Mouse (Mus musculus): ENCODE results near the gene Card14. TPM values are rescaled to one million over a fixed set of nuclear protein-coding genes. Genes with fewer than 3 reads are reported as not detected.
"Not testable (repeated sequence)": the region's sequence is repeated elsewhere in the genome, so short reads cannot be mapped to it uniquely, and the experiment has no call there.

Gene Card14
- 1.8 and 2.0 TPM in 2 replicates for polyA plus RNA-seq (2015; fragmentation: Nextera tagmentation; extraction: Ambion mirVana)

DNA sequence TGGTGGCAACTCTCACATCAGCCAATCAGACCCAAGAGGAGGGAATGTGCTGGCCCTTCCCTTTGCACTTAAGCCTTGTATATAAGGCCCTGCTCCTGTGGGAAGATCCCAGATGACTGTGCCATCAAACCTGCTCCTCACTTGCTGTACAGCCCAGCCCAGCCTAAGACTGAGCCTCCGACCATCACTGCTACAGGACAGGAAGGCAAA lies at the start of gene Card14:
TSS of gene Card14 (plus strand) at position 111 of the 210 bp plus-strand sequence.
- Histone ChIP-seq H3K27ac (no peak within 1 kb of the TSS), H3K9me3 (no peaks in the 10 kb centered on the region), H3K36me3 (no peaks in the 10 kb centered on the region), H3K4me1 (no peaks in the 10 kb centered on the region), H3K4me3 (replicated peaks) (no peak within 1 kb of the TSS), H3K4me2 (no peak within 1 kb of the TSS), H3K9ac (no peak within 1 kb of the TSS), H3K27me3 (replicated peaks) (no peaks in the 10 kb centered on the region)
- no peak for ATAC-seq (ENCODE audit: insufficient read depth, low FRiP score, low read depth)
- 48% methylated on average over 1 of the region's 1 CpGs for WGBS

DNA sequence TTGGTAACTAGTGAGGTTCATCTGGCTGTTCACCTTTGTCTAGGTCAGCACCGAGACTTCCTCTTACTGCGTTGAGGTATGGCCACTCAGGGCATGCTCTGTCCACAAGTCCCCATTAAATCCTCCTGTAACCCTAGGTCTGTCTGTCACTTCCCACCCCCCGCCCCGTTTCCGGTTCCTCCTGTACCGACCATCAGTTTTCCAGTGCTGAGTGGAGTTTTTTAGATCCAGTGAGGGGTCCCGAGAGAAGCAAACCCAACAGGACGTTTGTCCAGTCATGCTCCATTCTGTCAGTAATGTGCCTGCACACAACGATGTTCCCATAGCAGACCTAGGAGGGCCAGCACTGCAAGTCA lies 49.4 kb upstream of the Card14 start:
- Histone ChIP-seq H3K9ac (no peak overlapping the region), H3K27ac (peak overlapping the region; percentile 40; the same call in 1 of the 2 replicates), H3K4me2 (peak overlapping the region; percentile 48), H3K9me3 (no peaks in the 10 kb centered on the region), H3K4me3 (replicated peaks) (peak overlapping the region; percentile 18; the same call in 1 of the 2 replicates), H3K27me3 (replicated peaks) (no peaks in the 10 kb centered on the region), H3K4me1 (peaks cover 14% of the 10 kb centered on the region; the same call in 1 of the 2 replicates), H3K36me3 (no peaks in the 10 kb centered on the region)
- 57% methylated on average over 9 of the region's 9 CpGs for whole genome bisulfite sequencing
- ATAC-seq (ENCODE audit: insufficient read depth, low FRiP score, low read depth), result no peak

GRCm38 (mm10) chr11:119258572-119259322 lies 48.8 kb upstream of the Card14 start:
- H3K4me3 ChIP-seq (replicated peaks), result peak overlapping the region; percentile 18
- peak overlapping the region; percentile 40; the same call in 1 of the 2 replicates for H3K27ac ChIP-seq
- H3K9ac ChIP-seq, result no peak overlapping the region
- peak; percentile 57; the same call in 1 of the 2 replicates for ATAC-seq (ENCODE audit: insufficient read depth, low FRiP score, low read depth)
- no peaks in the 10 kb centered on the region for H3K9me3 ChIP-seq
- H3K36me3 ChIP-seq, result no peaks in the 10 kb centered on the region
- H3K4me1 ChIP-seq, result peaks cover 11% of the 10 kb centered on the region; the same call in 1 of the 2 replicates
- H3K27me3 ChIP-seq (replicated peaks), result no peaks in the 10 kb centered on the region
- WGBS, result 61% methylated on average over 23 of the region's 23 CpGs
- peak overlapping the region; percentile 48 for H3K4me2 ChIP-seq

DNA sequence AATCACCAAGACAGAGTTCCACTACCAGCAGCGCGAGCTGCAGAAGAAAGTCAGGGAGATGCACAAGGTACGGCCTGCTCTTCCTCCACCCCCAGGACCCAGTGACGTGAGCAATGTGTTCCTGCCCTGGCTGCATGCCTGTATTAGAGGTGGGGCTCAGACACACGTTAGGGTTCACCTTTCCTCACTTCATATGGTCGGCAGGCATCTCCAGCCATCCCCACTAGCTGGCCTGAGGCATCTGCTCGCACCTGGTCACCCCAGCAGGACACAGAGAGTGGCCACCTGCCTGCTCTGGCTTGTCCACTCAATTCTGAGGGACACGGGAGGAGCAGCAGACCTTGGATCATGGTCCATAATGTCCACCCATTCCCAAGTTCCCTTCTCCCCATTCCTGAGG lies 47.6 kb upstream of the Card14 start:
- Histone ChIP-seq H3K9me3 (no peaks in the 10 kb centered on the region), H3K4me2 (no peak overlapping the region), H3K4me3 (replicated peaks) (no peak overlapping the region), H3K36me3 (no peaks in the 10 kb centered on the region), H3K4me1 (peaks cover 11% of the 10 kb centered on the region; the same call in 1 of the 2 replicates), H3K27ac (no peak overlapping the region), H3K9ac (no peak overlapping the region), H3K27me3 (replicated peaks) (no peaks in the 10 kb centered on the region)
- ATAC-seq (ENCODE audit: insufficient read depth, low FRiP score, low read depth), result no peak
- WGBS, result 88% methylated on average over 8 of the region's 8 CpGs

DNA sequence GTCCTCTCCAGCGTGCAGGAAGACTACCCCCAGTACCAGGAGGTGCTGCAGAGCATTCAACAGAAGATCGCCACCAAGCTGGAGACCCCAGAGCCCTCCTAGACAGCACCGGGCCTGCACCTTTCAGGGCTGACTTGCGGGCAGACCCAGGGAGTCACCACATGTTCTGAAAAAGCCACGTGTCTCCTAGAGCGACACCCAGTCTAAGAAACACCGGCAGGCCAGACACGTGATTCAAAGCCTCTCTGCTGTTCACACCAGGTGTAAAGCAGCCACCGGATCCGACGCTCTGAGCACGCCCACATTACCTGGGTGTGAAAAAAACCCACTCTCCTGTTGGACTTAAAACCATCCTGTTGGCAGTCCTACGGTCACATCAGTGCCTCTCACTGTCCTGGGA lies 43.2 kb upstream of the Card14 start:
- no peak for ATAC-seq (ENCODE audit: insufficient read depth, low FRiP score, low read depth)
- Histone ChIP-seq H3K4me3 (replicated peaks) (no peak overlapping the region), H3K9me3 (no peaks in the 10 kb centered on the region), H3K9ac (no peak overlapping the region), H3K4me2 (no peak overlapping the region), H3K27ac (no peak overlapping the region), H3K4me1 (peaks cover 11% of the 10 kb centered on the region), H3K27me3 (replicated peaks) (no peaks in the 10 kb centered on the region), H3K36me3 (no peaks in the 10 kb centered on the region)
- WGBS, result 85% methylated on average over 13 of the region's 13 CpGs

DNA sequence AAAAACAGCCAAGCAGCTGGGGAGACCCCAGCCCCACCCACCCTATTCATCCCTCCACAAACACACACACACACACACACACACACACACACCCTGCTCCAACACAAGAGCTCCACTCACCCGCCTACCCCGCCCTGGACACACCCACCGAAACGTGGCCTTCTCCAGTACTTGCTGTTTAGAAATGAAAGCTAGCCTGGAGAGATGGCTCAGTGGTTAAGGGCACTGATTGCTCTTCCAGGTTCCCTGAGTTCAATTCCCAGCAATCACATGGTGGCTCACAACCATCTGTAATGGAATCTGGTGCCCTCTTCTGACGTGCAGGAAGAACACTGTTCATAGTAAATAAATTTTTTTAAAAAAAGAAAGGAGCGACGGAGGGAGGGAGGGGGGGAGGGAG lies 41.8 kb upstream of the Card14 start:
- Histone ChIP-seq H3K27me3 (replicated peaks) (no peaks in the 10 kb centered on the region), H3K9ac (no peak overlapping the region), H3K36me3 (no peaks in the 10 kb centered on the region), H3K4me3 (replicated peaks) (no peak overlapping the region), H3K9me3 (no peaks in the 10 kb centered on the region), H3K4me2 (no peak overlapping the region), H3K4me1 (peaks cover 16% of the 10 kb centered on the region), H3K27ac (no peak overlapping the region)
- 73% methylated on average over 7 of the region's 7 CpGs for WGBS
- ATAC-seq (ENCODE audit: insufficient read depth, low FRiP score, low read depth), result no peak

- H3K4me1 ChIP-seq, result peaks cover 17% of the 10 kb centered on the region
- H3K9ac ChIP-seq, result no peak overlapping the region
- no peaks in the 10 kb centered on the region for H3K36me3 ChIP-seq
- WGBS, result 51% methylated on average over 6 of the region's 6 CpGs
- H3K9me3 ChIP-seq, result no peaks in the 10 kb centered on the region
- H3K4me2 ChIP-seq, result peak overlapping the region; percentile 91
- no peak overlapping the region for H3K27ac ChIP-seq
- no peak overlapping the region for H3K4me3 ChIP-seq (replicated peaks)
- no peaks in the 10 kb centered on the region for H3K27me3 ChIP-seq (replicated peaks)
- ATAC-seq (ENCODE audit: insufficient read depth, low FRiP score, low read depth), result no peak
Measured at GRCm38 (mm10) chr11:119267241-119267674, 40.3 kb upstream of the Card14 start.

- Histone ChIP-seq H3K9ac (peak within 1 kb of the TSS; percentile 56; the same call in 1 of the 2 replicates), H3K9me3 (no peaks in the 10 kb centered on the region), H3K4me2 (peak within 1 kb of the TSS; percentile 91), H3K27me3 (replicated peaks) (no peaks in the 10 kb centered on the region), H3K27ac (0 out of 2 replicates have a peak within 1 kb of the TSS, but pooled peaks have one; percentile 4), H3K4me3 (replicated peaks) (peak within 1 kb of the TSS; percentile 59), H3K36me3 (peaks cover 3% of the 10 kb centered on the region), H3K4me1 (peaks cover 17% of the 10 kb centered on the region)
- ATAC-seq (ENCODE audit: insufficient read depth, low FRiP score, low read depth), result peak; percentile 80
- 3% methylated on average over 52 of the region's 52 CpGs for WGBS
Measured at GRCm38 (mm10) chr11:119267768-119268556, 39.6 kb upstream of the Card14 start, which contains the start of gene Gaa. Gene Gaa, plus strand, starts transcription at chr11:119267887.

GRCm38 (mm10) chr11:119268557-119269195 lies 38.9 kb upstream of the Card14 start:
- Histone ChIP-seq H3K9ac (no peak overlapping the region; the same call in 1 of the 2 replicates), H3K27ac (no peak overlapping the region), H3K36me3 (peaks cover 5% of the 10 kb centered on the region), H3K4me3 (replicated peaks) (peak overlapping the region; percentile 59), H3K9me3 (no peaks in the 10 kb centered on the region), H3K4me2 (peak overlapping the region; percentile 91), H3K4me1 (peaks cover 17% of the 10 kb centered on the region), H3K27me3 (replicated peaks) (no peaks in the 10 kb centered on the region)
- no peak for ATAC-seq (ENCODE audit: insufficient read depth, low FRiP score, low read depth)
- WGBS, result 77% methylated on average over 16 of the region's 16 CpGs

- peaks cover 28% of the 10 kb centered on the region for H3K36me3 ChIP-seq
- H3K4me3 ChIP-seq (replicated peaks); H3K27ac ChIP-seq; H3K4me2 ChIP-seq; H3K9ac ChIP-seq; H3K27me3 ChIP-seq (replicated peaks); ATAC-seq (ENCODE audit: insufficient read depth, low FRiP score, low read depth); H3K9me3 ChIP-seq: not testable (repeated sequence)
- WGBS, result 63% methylated on average over 3 of the region's 3 CpGs
- H3K4me1 ChIP-seq, result peaks cover 13% of the 10 kb centered on the region
Measured at GRCm38 (mm10) chr11:119272492-119272891, 35.1 kb upstream of the Card14 start.

GRCm38 (mm10) chr11:119273186-119273930 lies 34.2 kb upstream of the Card14 start:
- Histone ChIP-seq H3K27ac (no peak overlapping the region), H3K4me2 (no peak overlapping the region), H3K4me1 (0 out of 2 replicates have a peak, but pooled peaks cover 10% of the 10 kb centered on the region), H3K27me3 (replicated peaks) (no peaks in the 10 kb centered on the region), H3K9me3 (no peaks in the 10 kb centered on the region), H3K36me3 (peaks cover 28% of the 10 kb centered on the region), H3K4me3 (replicated peaks) (no peak overlapping the region), H3K9ac (no peak overlapping the region)
- 0 out of 2 replicates have a peak, but pooled peaks have one; percentile 19 for ATAC-seq (ENCODE audit: insufficient read depth, low FRiP score, low read depth)
- 92% methylated on average over 8 of the region's 8 CpGs for WGBS
